Mouse (Mus musculus): ENCODE data around the gene Il6ra.

GRCm38 (mm10) chr3:89860343-89860742, 52.7 kb downstream of the Il6ra start:
- TF ChIP-seq POLR2A (IDR thresholded peaks at IDR 0.05; ENCODE audit: control insufficient read depth, extremely low read depth, insufficient read depth, low read length, poor library complexity) (no peak), CTCF (IDR thresholded peaks at IDR 0.05; ENCODE audit: borderline replicate concordance, control insufficient read depth, extremely low read depth, insufficient read depth, low read length, poor library complexity) (no peak)
